Mouse (Mus musculus) forebrain, embryonic 16.5 days (tissue): Measurements from ENCODE around the gene Hamp. TPM values are rescaled to one million over a fixed set of nuclear protein-coding genes. Genes with fewer than 3 reads are reported as not detected.

Source experiments
- ATAC-seq: fragments of 200-750 bp; cut with Nextera tagmentation; 2 replicates; pipeline ENCODE4 v1.8.0; 2017; ENCODE audit warnings: mild to moderate bottlenecking, moderate library complexity
- H3K27ac ChIP-seq: fragments of 300-500 bp; sonication (generic); 2 replicates; pipeline ENCODE4 v1.5.1; 2014; ENCODE audit warnings: low read length, control low read depth
- H3K27me3 ChIP-seq: fragments of 300-500 bp; sonication (generic); replicated peaks from 2 replicates; pipeline ENCODE4 v1.6.1; 2014; ENCODE audit warnings: low read length; ENCODE audit not compliant: control insufficient read depth, insufficient read depth
- H3K36me3 ChIP-seq: fragments of 300-500 bp; sonication (generic); 2 replicates; pipeline ENCODE4 v1.6.1; 2014; ENCODE audit not compliant: control insufficient read depth, insufficient read depth
- H3K4me1 ChIP-seq: fragments of 300-500 bp; sonication (generic); replicated peaks from 2 replicates; pipeline ENCODE4 v1.6.1; 2014; ENCODE audit warnings: low read length; ENCODE audit not compliant: control insufficient read depth, insufficient read depth
- H3K4me2 ChIP-seq: fragments of 300-500 bp; sonication (generic); 2 replicates; pipeline ENCODE4 v1.6.1; 2014; ENCODE audit warnings: mild to moderate bottlenecking, low read length, control low read depth
- H3K4me3 ChIP-seq: fragments of 300-500 bp; sonication (generic); replicated peaks from 2 replicates; pipeline ENCODE4 v1.5.1; 2014; ENCODE audit warnings: mild to moderate bottlenecking, low read length, control low read depth
- H3K9ac ChIP-seq: fragments of 300-500 bp; sonication (generic); replicated peaks from 2 replicates; pipeline ENCODE4 v1.6.1; 2014; ENCODE audit warnings: low read depth, low read length, control low read depth
- H3K9me3 ChIP-seq: fragments of 300-500 bp; sonication (generic); 2 replicates; pipeline ENCODE4 v1.6.1; 2016; ENCODE audit warnings: low read length; ENCODE audit not compliant: control insufficient read depth
- WGBS: fragments of 180-500 bp; shearing (Covaris S2); extraction: QIAGEN DNeasy Blood & Tissue Kit; methylation state at CpG from one replicate; pipeline ENCODE4 v1.1.7; 2014; 5-methylcytosine and 5-hydroxymethylcytosine counted together
- polyA plus RNA-seq: library from polyadenylated mRNA; unstranded; fragments of >200 nt; fragmentation: Nextera tagmentation; extraction: Ambion mirVana; gene quantifications from 2 replicates; pipeline ENCODE4 v1.2.1, GENCODE M21; 2015

Hamp gene
- polyA plus RNA-seq, 1 experiment from 2014 or later = not detected

DNA sequence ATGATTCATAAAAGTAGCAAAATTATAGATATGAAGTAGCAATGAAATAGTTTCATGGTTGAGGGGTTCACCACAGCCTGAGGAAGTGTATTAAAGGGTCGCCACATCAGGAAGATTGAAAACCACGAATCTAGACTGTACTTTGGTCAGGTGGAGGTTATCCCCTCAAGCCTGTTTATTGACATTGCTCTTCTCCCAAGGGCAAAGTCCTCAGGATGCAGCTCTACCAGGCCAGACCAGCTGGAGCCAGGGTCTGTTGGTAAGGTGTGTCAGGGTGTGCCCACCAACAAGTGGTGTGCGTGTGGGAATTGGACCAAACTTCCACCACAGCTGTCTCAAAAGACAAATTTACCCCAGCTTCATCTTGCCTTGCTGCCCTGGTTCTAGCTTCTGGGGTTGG lies 48.6 kb downstream of the Hamp start:
- H3K4me1 ChIP-seq = no peaks in the 10 kb centered on the region
- H3K9me3 ChIP-seq = no peaks in the 10 kb centered on the region
- 92% methylated on average over 3 of the region's 3 CpGs for WGBS
- H3K4me3 ChIP-seq = no peak overlapping the region
- no peak overlapping the region for H3K9ac ChIP-seq
- no peak overlapping the region for H3K4me2 ChIP-seq
- H3K27me3 ChIP-seq = no peaks in the 10 kb centered on the region
- no peak overlapping the region for H3K27ac ChIP-seq
- ATAC-seq = no peak
- no peaks in the 10 kb centered on the region for H3K36me3 ChIP-seq

DNA sequence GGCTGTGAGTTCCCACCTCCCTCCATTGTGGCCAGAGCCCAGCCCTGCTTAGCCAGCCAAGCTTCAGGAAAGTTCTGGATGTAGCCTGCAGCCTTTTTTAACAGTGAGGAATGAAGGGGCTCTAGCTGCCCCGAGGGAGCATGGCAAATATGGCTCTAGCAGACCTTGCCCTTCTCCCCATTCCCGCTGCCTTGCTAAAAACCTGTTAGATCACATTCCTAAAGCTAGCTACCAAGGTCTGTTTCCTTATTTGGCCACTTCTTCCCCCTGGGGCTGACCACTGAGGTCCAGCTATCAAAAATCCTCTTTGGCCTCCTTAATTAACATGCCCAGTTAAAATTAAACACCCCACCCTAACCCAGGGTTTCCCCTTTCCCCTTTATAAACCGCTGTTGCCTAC lies 51.3 kb downstream of the Hamp start:
- Histone ChIP-seq H3K9ac (no peak overlapping the region), H3K4me1 (no peaks in the 10 kb centered on the region)
- WGBS = 67% methylated on average over 3 of the region's 3 CpGs

More for the DNA sequence above, 51.3 kb downstream of the Hamp start:
- no peak overlapping the region for H3K4me3 ChIP-seq
- no peak overlapping the region for H3K27ac ChIP-seq
- no peaks in the 10 kb centered on the region for H3K9me3 ChIP-seq
- no peak overlapping the region for H3K4me2 ChIP-seq
- ATAC-seq = no peak
- H3K36me3 ChIP-seq = no peaks in the 10 kb centered on the region
- H3K27me3 ChIP-seq = no peaks in the 10 kb centered on the region

Other genes starting within 250 kb of the Hamp start
- gene 2200002J24Rik, start 245.1 kb downstream of the Hamp start, polyA plus RNA-seq = not detected in 2 replicates
- 1.3 and 2.4 TPM in 2 replicates for gene Atp4a, start 231.8 kb downstream of the Hamp start, polyA plus RNA-seq
- gene Tmem147, start 214.5 kb downstream of the Hamp start, polyA plus RNA-seq = 202 and 214 TPM in 2 replicates
- gene Gapdhs, start 200.4 kb downstream of the Hamp start, polyA plus RNA-seq = 0.68 and 1.1 TPM in 2 replicates
- gene Sbsn, start 192.6 kb downstream of the Hamp start, polyA plus RNA-seq = 2.2 and 2.3 TPM in 2 replicates
- gene Dmkn, start 180.3 kb downstream of the Hamp start, polyA plus RNA-seq = 1.1 and 2.2 TPM in 2 replicates
- gene Krtdap, start 156.1 kb downstream of the Hamp start, polyA plus RNA-seq = 3.9 TPM in 1 of 2 replicates, not detected in the other
- gene Ffar2, start 120.3 kb downstream of the Hamp start, polyA plus RNA-seq = 0.14 TPM in 1 of 2 replicates, not detected in the other
- not detected in 2 replicates for gene Ffar3, start 87.9 kb downstream of the Hamp start, polyA plus RNA-seq
- gene Ffar1, start 82.5 kb downstream of the Hamp start, polyA plus RNA-seq = not detected in 2 replicates
- gene Cd22, start 63.7 kb downstream of the Hamp start, polyA plus RNA-seq = 0.25 TPM in 1 of 2 replicates, not detected in the other
- gene Mag, start 29.2 kb downstream of the Hamp start, polyA plus RNA-seq = 1.0 and 1.8 TPM in 2 replicates
- not detected in 2 replicates for gene Hamp2, start 19.4 kb downstream of the Hamp start, polyA plus RNA-seq
- 30.0 and 32.3 TPM in 2 replicates for gene Usf2, start 12.8 kb upstream of the Hamp start, polyA plus RNA-seq
- 21.3 and 23.2 TPM in 2 replicates for gene Lsr, start 29.4 kb upstream of the Hamp start, polyA plus RNA-seq
- 0.26 and 0.42 TPM in 2 replicates for gene Fam187b, start 29.8 kb upstream of the Hamp start, polyA plus RNA-seq
- 21.7 and 23.4 TPM in 2 replicates for gene Fxyd5, start 98.4 kb upstream of the Hamp start, polyA plus RNA-seq
- gene Fxyd7, start 107.4 kb upstream of the Hamp start, polyA plus RNA-seq = 51.0 and 95.0 TPM in 2 replicates
- gene Fxyd1, start 113.2 kb upstream of the Hamp start, polyA plus RNA-seq = 10.7 and 14.5 TPM in 2 replicates
- gene Lgi4, start 115.3 kb upstream of the Hamp start, polyA plus RNA-seq = 0.20 and 0.24 TPM in 2 replicates
- 0.15 and 0.66 TPM in 2 replicates for gene Fxyd3, start 132.7 kb upstream of the Hamp start, polyA plus RNA-seq
- 0.88 TPM in 1 of 2 replicates, not detected in the other for gene Hpn, start 171.3 kb upstream of the Hamp start, polyA plus RNA-seq
- gene Scn1b, start 183.0 kb upstream of the Hamp start, polyA plus RNA-seq = 4.1 and 5.3 TPM in 2 replicates
- 261 and 277 TPM in 2 replicates for gene Gramd1a, start 211.9 kb upstream of the Hamp start, polyA plus RNA-seq